Mouse (Mus musculus) cerebellum, adult 9-10 months (tissue): ENCODE measurements around the gene Ccs.
A peak's percentile ranks its signal among the peaks of the same experiment; 100 is the strongest.
"Not testable (repeated sequence)": the region's sequence is repeated elsewhere in the genome, so short reads cannot be mapped to it uniquely, and the experiment has no call there.

Experiments
- DNase-seq: peaks from one replicate; pipeline ENCODE4 v3.0.0; 2022

The Ccs gene

GRCm38 (mm10) chr19:4839149-4839548 is at the start of gene Ccs, which contains the start of gene Ccdc87:
Ccs (minus strand) TSS chr19:4839332.
Ccdc87 (plus strand) TSS chr19:4839366.
- DNase-seq, result peak; percentile 97

- DNase-seq, result no peak
Observed at GRCm38 (mm10) chr19:4883961-4884360, 44.8 kb upstream of the Ccs start.

GRCm38 (mm10) chr19:4879324-4879703 is 40.2 kb upstream of the Ccs start:
- no peak for DNase-seq

GRCm38 (mm10) chr19:4878405-4879323 is 39.5 kb upstream of the Ccs start, which contains the start of gene Zdhhc24:
Zdhhc24 (plus strand) TSS chr19:4878668.
- peak; percentile 97 for DNase-seq

GRCm38 (mm10) chr19:4877785-4878184 is 38.7 kb upstream of the Ccs start, which contains the start of gene Actn3:
Actn3 (minus strand) TSS chr19:4877909.
- peak; percentile 36 for DNase-seq

GRCm38 (mm10) chr19:4876755-4877154 is 37.6 kb upstream of the Ccs start:
- peak; percentile 20 for DNase-seq

GRCm38 (mm10) chr19:4876241-4876640 is 37.1 kb upstream of the Ccs start:
- DNase-seq, result no peak

- DNase-seq, result not testable (repeated sequence)
Observed at GRCm38 (mm10) chr19:4874613-4875012, 35.5 kb upstream of the Ccs start.

GRCm38 (mm10) chr19:4865147-4865546 is 26.0 kb upstream of the Ccs start:
- DNase-seq, result no peak

- no peak for DNase-seq
Observed at GRCm38 (mm10) chr19:4863048-4863447, 23.9 kb upstream of the Ccs start.

GRCm38 (mm10) chr19:4859081-4859480 is 19.9 kb upstream of the Ccs start:
- no peak for DNase-seq

- DNase-seq, result no peak
Observed at GRCm38 (mm10) chr19:4855951-4856350, 16.8 kb upstream of the Ccs start.

GRCm38 (mm10) chr19:4855470-4855820 is 16.3 kb upstream of the Ccs start:
- DNase-seq, result no peak

- peak; percentile 96 for DNase-seq
Observed at GRCm38 (mm10) chr19:4854552-4855469, 15.7 kb upstream of the Ccs start, which contains the start of gene Ctsf. Ctsf (plus strand) TSS chr19:4855130.

- no peak for DNase-seq
Observed at GRCm38 (mm10) chr19:4850281-4850680, 11.1 kb upstream of the Ccs start.

- no peak for DNase-seq
Observed at GRCm38 (mm10) chr19:4849800-4850199, 10.7 kb upstream of the Ccs start.

- no peak for DNase-seq
Observed at GRCm38 (mm10) chr19:4847490-4847889, 8.4 kb upstream of the Ccs start.

GRCm38 (mm10) chr19:4845846-4846245 is 6.7 kb upstream of the Ccs start:
- DNase-seq, result no peak

- no peak for DNase-seq
Observed at GRCm38 (mm10) chr19:4842611-4843010, 3.5 kb upstream of the Ccs start.

- no peak for DNase-seq
Observed at GRCm38 (mm10) chr19:4840848-4841247, 1.7 kb upstream of the Ccs start.

- DNase-seq, result no peak
Observed at GRCm38 (mm10) chr19:4838526-4839140, 499 bp downstream of the Ccs start.

GRCm38 (mm10) chr19:4837049-4837448 is 2.1 kb downstream of the Ccs start:
- DNase-seq, result no peak

- no peak for DNase-seq
Observed at GRCm38 (mm10) chr19:4836096-4836495, 3.0 kb downstream of the Ccs start.
